Mouse (Mus musculus): ENCODE data around the gene Abcb1b. TPM values are rescaled to one million over a fixed set of nuclear protein-coding genes. Genes with fewer than 3 reads are reported as not detected.
A peak's percentile ranks its signal among the peaks of the same experiment; 100 is the strongest.

Abcb1b gene
- polyA plus RNA-seq, 1 experiment from 2014 or later, result 1.3 TPM

DNA sequence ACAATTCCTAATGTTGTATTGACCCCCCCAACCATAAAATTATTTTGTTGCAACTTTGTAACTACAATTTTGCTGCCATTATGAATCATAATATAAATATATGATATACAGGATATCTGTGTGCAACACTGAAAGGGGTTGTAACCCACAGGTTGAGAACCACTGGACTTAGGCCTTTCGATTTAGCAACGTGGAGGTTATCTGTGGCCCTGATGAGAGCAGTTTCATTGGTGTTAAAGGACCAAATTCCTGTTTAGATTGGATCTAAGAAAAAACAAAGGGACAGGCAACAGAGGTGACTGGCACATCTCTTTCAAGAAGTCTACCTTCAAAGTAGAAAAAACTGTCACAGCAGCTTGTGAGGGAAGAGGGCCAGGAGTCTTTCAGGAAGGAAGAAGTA lies 87.9 kb downstream of the Abcb1b start:
- Histone ChIP-seq H3K4me3 (ENCODE audit: low read length) (no peak overlapping the region), H3K27me3 (ENCODE audit: control insufficient read depth, insufficient read depth, low read length) (no peaks in the 10 kb centered on the region), H3K4me1 (ENCODE audit: control insufficient read depth, insufficient read depth, low read length) (no peaks in the 10 kb centered on the region), H3K27ac (ENCODE audit: low read depth, low read length) (no peak overlapping the region), H3K9ac (ENCODE audit: low read depth, low read length) (no peak overlapping the region), H3K4me2 (replicated peaks; ENCODE audit: low read depth, low read length) (no peak overlapping the region), H3K36me3 (ENCODE audit: control insufficient read depth, insufficient read depth, low read length) (no peaks in the 10 kb centered on the region), H3K9me3 (ENCODE audit: control insufficient read depth, low read length) (peaks cover 3% of the 10 kb centered on the region; the same call in 1 of the 2 replicates)
- ATAC-seq (ENCODE audit: low FRiP score, low TSS enrichment), result no peak
- WGBS, result 79% methylated on average over 2 of the region's 2 CpGs

DNA sequence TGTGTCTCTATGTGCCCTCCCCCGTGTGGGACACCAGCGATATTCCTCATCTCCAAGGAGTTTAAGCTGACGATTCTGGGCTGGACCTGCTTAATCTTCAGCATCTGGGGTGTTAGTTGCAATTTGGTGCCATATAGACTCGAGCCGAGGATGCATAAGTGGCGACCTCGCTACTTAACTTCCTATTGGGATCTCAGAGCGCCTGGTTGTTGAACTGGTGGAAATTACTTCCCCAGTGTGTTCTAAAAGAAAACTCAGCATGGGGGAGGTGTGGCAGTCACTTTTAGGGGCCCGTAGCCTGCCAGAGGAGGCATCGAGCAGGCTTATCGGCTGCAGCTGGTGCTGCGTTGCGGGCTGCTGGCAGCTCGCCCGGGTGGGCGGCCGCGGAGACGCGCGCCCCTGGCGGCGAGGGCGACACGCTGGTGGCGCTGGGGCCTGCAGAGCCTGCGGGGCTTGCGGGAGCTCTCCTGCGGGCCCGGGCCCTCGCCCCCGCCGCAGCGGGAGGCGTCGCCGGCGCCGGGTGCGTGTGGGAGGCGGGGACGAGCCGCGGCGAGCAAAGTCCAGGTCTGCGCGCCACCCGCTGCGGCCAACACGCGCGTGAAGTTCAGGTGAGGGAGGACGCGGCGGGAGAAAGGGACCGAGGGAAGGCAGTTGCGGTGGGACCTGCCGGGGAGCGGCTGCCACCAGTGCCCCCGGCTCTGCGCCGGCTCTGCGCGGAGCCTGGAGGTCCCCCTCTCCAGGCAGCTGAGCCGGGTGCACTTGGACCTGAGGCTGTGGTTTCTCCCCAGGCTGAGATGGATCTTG lies 95.6 kb downstream of the Abcb1b start, which contains the start of gene Abcb4:
TSS of gene Abcb4 (plus strand) at position 418 of the 804 bp plus-strand sequence.
- ATAC-seq (ENCODE audit: low FRiP score, low TSS enrichment), result peak; percentile 89
- Histone ChIP-seq H3K36me3 (ENCODE audit: control insufficient read depth, insufficient read depth, low read length) (no peaks in the 10 kb centered on the region), H3K9me3 (ENCODE audit: control insufficient read depth, low read length) (peaks cover 3% of the 10 kb centered on the region; the same call in 1 of the 2 replicates), H3K27ac (ENCODE audit: low read depth, low read length) (no peak within 1 kb of the TSS), H3K4me1 (ENCODE audit: control insufficient read depth, insufficient read depth, low read length) (peaks cover 11% of the 10 kb centered on the region; the same call in 1 of the 2 replicates), H3K4me3 (ENCODE audit: low read length) (peak within 1 kb of the TSS; percentile 55), H3K9ac (ENCODE audit: low read depth, low read length) (peak within 1 kb of the TSS; percentile 52), H3K4me2 (replicated peaks; ENCODE audit: low read depth, low read length) (peak within 1 kb of the TSS; percentile 97), H3K27me3 (ENCODE audit: control insufficient read depth, insufficient read depth, low read length) (peaks cover 11% of the 10 kb centered on the region)
- WGBS, result under 1% methylated on average over 41 of the region's 65 CpGs

DNA sequence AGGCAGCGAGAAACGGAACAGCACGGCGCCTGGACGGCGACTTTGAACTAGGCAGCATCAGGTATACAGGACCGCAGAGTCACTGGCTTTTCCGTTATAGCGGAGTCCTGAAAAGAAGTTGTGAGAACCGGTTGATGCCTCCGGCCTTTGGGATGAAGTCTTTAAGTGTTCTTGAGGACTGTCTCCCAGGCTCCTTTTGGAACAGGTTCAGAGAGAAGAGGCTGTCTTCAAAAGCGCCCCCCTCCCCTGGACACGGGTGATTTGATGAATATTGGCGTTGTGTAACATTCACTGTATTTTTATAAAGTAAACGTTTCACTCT lies 96.1 kb downstream of the Abcb1b start:
- Histone ChIP-seq H3K4me3 (ENCODE audit: low read length) (peak overlapping the region; percentile 55), H3K9me3 (ENCODE audit: control insufficient read depth, low read length) (peaks cover 3% of the 10 kb centered on the region; the same call in 1 of the 2 replicates), H3K27me3 (ENCODE audit: control insufficient read depth, insufficient read depth, low read length) (peaks cover 11% of the 10 kb centered on the region), H3K9ac (ENCODE audit: low read depth, low read length) (peak overlapping the region; percentile 52), H3K4me2 (replicated peaks; ENCODE audit: low read depth, low read length) (peak overlapping the region; percentile 97), H3K36me3 (ENCODE audit: control insufficient read depth, insufficient read depth, low read length) (no peaks in the 10 kb centered on the region), H3K4me1 (ENCODE audit: control insufficient read depth, insufficient read depth, low read length) (peaks cover 11% of the 10 kb centered on the region; the same call in 1 of the 2 replicates), H3K27ac (ENCODE audit: low read depth, low read length) (no peak overlapping the region)
- 13% methylated on average over 15 of the region's 15 CpGs for WGBS
- ATAC-seq (ENCODE audit: low FRiP score, low TSS enrichment), result no peak

DNA sequence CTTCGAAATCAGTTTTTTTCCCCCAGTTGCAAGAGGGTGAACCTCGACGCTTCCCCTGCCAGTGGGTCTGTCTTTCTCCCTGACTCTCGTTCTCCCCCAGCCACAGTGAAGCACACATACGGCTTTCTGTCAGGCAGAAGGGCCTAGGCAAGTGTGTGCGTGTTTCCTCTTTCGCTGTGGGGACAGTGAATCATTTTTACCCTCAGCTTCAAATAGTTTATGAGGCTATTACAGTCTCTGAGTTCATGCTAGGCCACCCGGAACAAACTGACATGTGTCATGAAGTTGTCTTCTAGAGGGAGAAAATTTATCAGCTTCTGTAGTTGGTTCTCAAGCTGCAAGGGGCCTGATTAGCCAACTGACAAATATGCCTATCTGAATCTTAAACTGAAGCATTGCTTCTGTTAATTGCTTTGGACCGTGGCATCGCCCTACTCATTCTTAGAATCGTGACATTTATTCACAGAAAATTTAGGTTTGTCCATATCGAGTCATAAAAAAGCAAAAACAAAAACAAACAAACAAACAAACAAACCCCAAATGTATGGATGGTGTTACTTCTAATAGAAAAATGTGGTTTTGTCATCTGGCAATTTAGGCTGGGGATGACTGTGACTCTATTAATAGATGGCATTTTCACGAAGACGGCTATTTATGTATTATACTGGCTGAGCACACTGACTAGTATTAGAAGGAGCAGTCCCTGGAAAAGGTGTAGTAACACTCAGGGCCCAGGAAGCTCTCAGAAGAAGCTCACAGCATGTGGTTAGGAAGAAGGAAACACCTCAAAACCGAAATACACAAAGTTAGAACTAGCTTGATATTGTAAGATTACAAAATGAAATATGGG lies 96.9 kb downstream of the Abcb1b start:
- Histone ChIP-seq H3K4me2 (replicated peaks; ENCODE audit: low read depth, low read length) (no peak overlapping the region), H3K27me3 (ENCODE audit: control insufficient read depth, insufficient read depth, low read length) (peaks cover 11% of the 10 kb centered on the region), H3K9me3 (ENCODE audit: control insufficient read depth, low read length) (peaks cover 3% of the 10 kb centered on the region; the same call in 1 of the 2 replicates), H3K27ac (ENCODE audit: low read depth, low read length) (no peak overlapping the region), H3K36me3 (ENCODE audit: control insufficient read depth, insufficient read depth, low read length) (no peaks in the 10 kb centered on the region), H3K9ac (ENCODE audit: low read depth, low read length) (no peak overlapping the region), H3K4me1 (ENCODE audit: control insufficient read depth, insufficient read depth, low read length) (peaks cover 11% of the 10 kb centered on the region; the same call in 1 of the 2 replicates), H3K4me3 (ENCODE audit: low read length) (no peak overlapping the region)
- 60% methylated on average over 15 of the region's 15 CpGs for WGBS
- no peak for ATAC-seq (ENCODE audit: low FRiP score, low TSS enrichment)

DNA sequence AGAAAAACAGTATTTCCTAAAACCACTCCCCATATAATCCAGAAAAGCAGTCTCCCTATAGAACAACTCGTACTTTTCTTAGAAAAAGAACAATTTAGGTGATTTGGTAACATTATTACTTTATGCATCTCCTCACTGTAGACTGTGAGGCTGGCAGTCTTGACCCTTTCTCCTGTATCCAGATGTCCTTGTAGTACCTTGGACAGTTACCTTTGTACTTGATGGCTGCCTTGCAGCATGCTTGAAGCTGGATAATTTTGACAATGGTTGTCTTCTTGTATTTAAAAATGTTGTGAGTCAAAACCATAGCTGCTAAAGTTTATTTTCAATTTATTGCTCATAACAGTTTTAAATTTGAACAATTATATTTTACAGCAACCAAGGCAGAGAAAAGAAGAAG lies 98.3 kb downstream of the Abcb1b start:
- peaks cover 11% of the 10 kb centered on the region; the same call in 1 of the 2 replicates for H3K4me1 ChIP-seq (ENCODE audit: control insufficient read depth, insufficient read depth, low read length)
- 74% methylated on average over 1 of the region's 1 CpGs for WGBS
- no peak overlapping the region for H3K27ac ChIP-seq (ENCODE audit: low read depth, low read length)
- no peak overlapping the region for H3K9ac ChIP-seq (ENCODE audit: low read depth, low read length)
- ATAC-seq (ENCODE audit: low FRiP score, low TSS enrichment), result no peak
- no peaks in the 10 kb centered on the region for H3K9me3 ChIP-seq (ENCODE audit: control insufficient read depth, low read length)
- H3K36me3 ChIP-seq (ENCODE audit: control insufficient read depth, insufficient read depth, low read length), result no peaks in the 10 kb centered on the region
- no peak overlapping the region for H3K4me3 ChIP-seq (ENCODE audit: low read length)
- peaks cover 11% of the 10 kb centered on the region for H3K27me3 ChIP-seq (ENCODE audit: control insufficient read depth, insufficient read depth, low read length)
- no peak overlapping the region for H3K4me2 ChIP-seq (replicated peaks; ENCODE audit: low read depth, low read length)

DNA sequence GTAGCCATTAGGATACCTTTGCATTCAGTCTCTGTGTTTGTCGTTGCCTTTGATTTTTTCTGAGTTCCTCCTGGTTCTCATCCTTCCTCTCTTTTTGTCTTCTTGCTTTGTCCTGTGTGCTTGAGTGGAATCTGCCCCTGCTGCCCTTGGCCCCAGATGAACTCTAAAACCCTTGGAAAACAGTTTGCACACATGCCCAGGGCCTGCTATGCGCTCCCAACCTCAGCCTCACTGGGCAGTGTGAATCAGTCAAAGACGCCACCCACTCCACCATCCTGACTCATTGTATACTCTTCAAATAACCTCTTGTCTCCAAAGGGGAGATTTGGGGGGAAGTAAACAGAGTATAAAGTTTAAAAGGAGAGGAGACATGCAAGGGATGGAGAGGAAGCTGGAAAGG lies 100.3 kb downstream of the Abcb1b start:
- 80% methylated on average over 3 of the region's 3 CpGs for WGBS
- no peak for ATAC-seq (ENCODE audit: low FRiP score, low TSS enrichment)
- H3K27ac ChIP-seq (ENCODE audit: low read depth, low read length), result no peak overlapping the region
- H3K4me3 ChIP-seq (ENCODE audit: low read length), result no peak overlapping the region
- H3K4me2 ChIP-seq (replicated peaks; ENCODE audit: low read depth, low read length), result no peak overlapping the region
- no peaks in the 10 kb centered on the region for H3K36me3 ChIP-seq (ENCODE audit: control insufficient read depth, insufficient read depth, low read length)
- no peaks in the 10 kb centered on the region for H3K9me3 ChIP-seq (ENCODE audit: control insufficient read depth, low read length)
- no peak overlapping the region for H3K9ac ChIP-seq (ENCODE audit: low read depth, low read length)
- peaks cover 5% of the 10 kb centered on the region; the same call in 1 of the 2 replicates for H3K27me3 ChIP-seq (ENCODE audit: control insufficient read depth, insufficient read depth, low read length)
- peaks cover 6% of the 10 kb centered on the region; the same call in 1 of the 2 replicates for H3K4me1 ChIP-seq (ENCODE audit: control insufficient read depth, insufficient read depth, low read length)

DNA sequence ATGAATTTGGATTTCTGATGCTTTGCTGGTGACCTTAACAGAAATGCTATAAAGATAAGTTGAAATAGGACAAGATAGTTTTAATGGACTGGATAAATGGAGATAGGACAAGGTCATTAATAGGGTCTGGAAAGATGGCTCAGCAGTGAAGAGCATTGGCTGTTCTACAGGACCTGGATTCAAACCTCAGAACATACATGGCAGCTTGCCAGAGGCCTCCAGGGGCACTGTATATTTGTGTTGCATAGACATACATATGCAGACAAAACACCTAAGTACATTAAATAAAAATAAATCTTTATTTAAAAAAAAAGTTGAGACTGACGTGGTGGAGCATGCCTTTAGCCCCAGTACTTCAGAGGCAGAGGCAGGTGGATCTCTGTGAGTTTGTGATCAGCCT lies 103.1 kb downstream of the Abcb1b start:
- Histone ChIP-seq H3K4me3 (ENCODE audit: low read length) (no peak overlapping the region), H3K9ac (ENCODE audit: low read depth, low read length) (no peak overlapping the region), H3K27me3 (ENCODE audit: control insufficient read depth, insufficient read depth, low read length) (no peaks in the 10 kb centered on the region), H3K4me1 (ENCODE audit: control insufficient read depth, insufficient read depth, low read length) (no peaks in the 10 kb centered on the region), H3K4me2 (replicated peaks; ENCODE audit: low read depth, low read length) (no peak overlapping the region), H3K36me3 (ENCODE audit: control insufficient read depth, insufficient read depth, low read length) (no peaks in the 10 kb centered on the region), H3K27ac (ENCODE audit: low read depth, low read length) (no peak overlapping the region), H3K9me3 (ENCODE audit: control insufficient read depth, low read length) (no peaks in the 10 kb centered on the region)
- no peak for ATAC-seq (ENCODE audit: low FRiP score, low TSS enrichment)
- WGBS, result 78% methylated on average over 1 of the region's 1 CpGs

DNA sequence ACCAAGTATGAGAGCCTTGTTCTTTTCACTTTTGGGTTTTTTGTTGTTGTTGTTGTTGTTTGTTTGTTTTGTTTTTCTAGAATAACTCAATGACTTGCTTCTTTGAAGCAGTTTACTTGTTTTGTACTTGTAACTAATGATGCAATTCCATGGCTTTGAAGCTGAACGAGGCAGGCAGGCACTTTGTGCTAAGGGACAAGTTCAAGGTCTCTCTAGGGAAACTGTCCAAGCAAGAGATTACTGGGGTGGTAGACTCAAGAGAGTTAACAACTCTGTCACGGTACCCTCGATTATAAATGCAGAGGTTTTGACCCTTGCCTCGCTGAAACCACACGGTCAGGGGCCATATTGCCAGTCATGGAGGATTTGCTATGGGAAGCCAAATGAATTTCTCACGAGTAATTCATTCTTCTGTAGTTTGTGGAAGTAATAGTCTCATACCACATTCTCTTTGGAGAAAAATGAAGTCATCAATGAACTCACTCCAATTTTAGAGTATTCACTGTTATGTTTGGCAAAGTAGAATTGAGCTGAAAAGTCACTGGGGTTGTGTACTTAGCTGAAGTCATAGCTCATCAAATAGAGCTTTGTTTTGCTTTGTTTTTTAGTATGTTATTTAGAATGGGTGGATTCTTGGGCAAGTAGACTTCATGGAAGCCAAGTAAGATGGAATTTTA lies 104.3 kb downstream of the Abcb1b start:
- Histone ChIP-seq H3K9ac (ENCODE audit: low read depth, low read length) (no peak overlapping the region), H3K27me3 (ENCODE audit: control insufficient read depth, insufficient read depth, low read length) (no peaks in the 10 kb centered on the region), H3K4me1 (ENCODE audit: control insufficient read depth, insufficient read depth, low read length) (no peaks in the 10 kb centered on the region), H3K36me3 (ENCODE audit: control insufficient read depth, insufficient read depth, low read length) (no peaks in the 10 kb centered on the region), H3K9me3 (ENCODE audit: control insufficient read depth, low read length) (no peaks in the 10 kb centered on the region), H3K27ac (ENCODE audit: low read depth, low read length) (no peak overlapping the region), H3K4me3 (ENCODE audit: low read length) (no peak overlapping the region), H3K4me2 (replicated peaks; ENCODE audit: low read depth, low read length) (no peak overlapping the region)
- ATAC-seq (ENCODE audit: low FRiP score, low TSS enrichment), result no peak
- WGBS, result 77% methylated on average over 6 of the region's 6 CpGs
